Mouse (Mus musculus) right cerebral cortex, postnatal 4 days (tissue): ENCODE results near the gene Rbm20.

Experiments used
- DNase-seq: peaks from one replicate; pipeline ENCODE4 v3.0.0-alpha.2; 2022

The Rbm20 gene

GRCm38 (mm10) chr19:53760125-53761101 lies 83.3 kb downstream of the Rbm20 start:
- no peak for DNase-seq

- DNase-seq: no peak
Observed at GRCm38 (mm10) chr19:53762749-53763438, 85.8 kb downstream of the Rbm20 start.

- DNase-seq: no peak
Observed at GRCm38 (mm10) chr19:53764688-53765478, 87.8 kb downstream of the Rbm20 start.

- DNase-seq: no peak
Observed at GRCm38 (mm10) chr19:53768478-53768877, 91.4 kb downstream of the Rbm20 start.

- DNase-seq: no peak
Observed at GRCm38 (mm10) chr19:53773937-53774640, 97.0 kb downstream of the Rbm20 start.

GRCm38 (mm10) chr19:53774641-53775350 lies 97.7 kb downstream of the Rbm20 start:
- no peak for DNase-seq

- no peak for DNase-seq
Observed at GRCm38 (mm10) chr19:53779402-53779801, 102.3 kb downstream of the Rbm20 start.

- DNase-seq: no peak
Observed at GRCm38 (mm10) chr19:53779818-53780217, 102.7 kb downstream of the Rbm20 start.

GRCm38 (mm10) chr19:53780752-53781602 lies 103.9 kb downstream of the Rbm20 start:
- no peak for DNase-seq

- DNase-seq: no peak
Observed at GRCm38 (mm10) chr19:53781826-53782225, 104.7 kb downstream of the Rbm20 start.

GRCm38 (mm10) chr19:53785352-53785751 lies 108.2 kb downstream of the Rbm20 start:
- DNase-seq: no peak

- no peak for DNase-seq
Observed at GRCm38 (mm10) chr19:53786239-53786638, 109.1 kb downstream of the Rbm20 start.

- no peak for DNase-seq
Observed at GRCm38 (mm10) chr19:53786836-53787235, 109.7 kb downstream of the Rbm20 start.

GRCm38 (mm10) chr19:53788621-53789331 lies 111.7 kb downstream of the Rbm20 start:
- no peak for DNase-seq

- DNase-seq: no peak
Observed at GRCm38 (mm10) chr19:53789571-53789970, 112.5 kb downstream of the Rbm20 start.

GRCm38 (mm10) chr19:53791751-53792720 lies 114.9 kb downstream of the Rbm20 start:
- DNase-seq: no peak

GRCm38 (mm10) chr19:53792976-53793897 lies 116.1 kb downstream of the Rbm20 start:
- no peak for DNase-seq
